Mouse (Mus musculus) frontal cortex, postnatal 14 days (tissue): ENCODE measurements at regions not wholly inside any gene's neighbourhood (a gene's known extent, or its start where the extent isn't known, plus 50 kb on each side); places are given as distances from the start of the nearest gene placed in this dataset.

ENCODE experiments used
- DNase-seq, 2 experiments: peaks; one replicate each; pipeline ENCODE4 v3.0.0; 2022; ENCODE audit warnings: low spot score in 2 of 2

GRCm38 (mm10) chr9:84673327-84673726 is 639.2 kb upstream of the Gm11114 start:
- DNase-seq, result no peak

- no peak for DNase-seq
Measured at GRCm38 (mm10) chr9:84678416-84678815, 634.2 kb upstream of the Gm11114 start.

DNA sequence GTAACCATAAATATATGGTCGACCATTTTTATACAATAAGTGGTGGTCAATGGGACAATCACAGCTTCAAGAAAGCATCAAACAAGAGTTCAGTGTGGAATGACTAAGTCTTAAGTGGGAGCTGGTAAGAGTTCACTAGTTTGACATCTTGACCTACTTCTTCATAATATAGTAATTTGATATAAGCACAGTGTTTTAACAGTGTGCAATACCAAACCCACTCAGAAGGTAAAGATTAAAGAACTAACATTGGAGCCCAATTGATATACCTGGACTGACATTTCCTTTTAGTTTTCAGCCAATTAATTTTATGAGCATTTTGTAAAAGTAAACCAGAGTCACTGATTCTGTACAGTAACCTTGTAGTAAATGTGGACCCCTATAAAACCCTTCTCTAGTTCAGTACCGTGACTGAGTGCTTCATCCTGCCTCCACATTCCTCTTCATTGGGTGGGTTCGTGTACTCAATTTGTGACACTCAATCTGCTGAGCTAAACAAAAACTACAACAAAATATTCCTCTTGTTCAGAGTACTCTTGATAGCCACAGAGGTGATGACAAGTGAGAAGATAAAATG is 593.9 kb upstream of the Gm11114 start:
- no peak for DNase-seq

GRCm38 (mm10) chr9:84719396-84719795 is 593.2 kb upstream of the Gm11114 start:
- no peak for DNase-seq

DNA sequence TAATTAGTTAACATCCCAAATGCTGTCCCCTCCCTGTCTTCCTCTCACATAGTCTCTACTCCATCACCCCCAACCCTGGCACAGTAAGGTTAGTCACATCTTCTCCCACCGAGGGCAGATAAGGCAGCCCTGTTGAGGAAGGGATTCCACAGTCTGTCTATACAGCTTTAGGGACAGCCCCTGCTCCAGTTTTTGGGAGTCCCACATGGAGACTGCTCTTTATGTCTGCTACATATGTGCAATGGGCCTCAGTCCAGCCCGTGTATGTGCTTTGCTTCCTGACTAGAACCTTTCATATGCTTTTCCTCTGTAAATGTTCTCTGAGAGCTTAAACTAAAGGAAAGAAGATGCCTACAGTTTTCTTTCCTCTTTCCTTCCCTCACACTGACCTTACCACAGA is 592.1 kb upstream of the Gm11114 start:
- DNase-seq, result no peak

DNA sequence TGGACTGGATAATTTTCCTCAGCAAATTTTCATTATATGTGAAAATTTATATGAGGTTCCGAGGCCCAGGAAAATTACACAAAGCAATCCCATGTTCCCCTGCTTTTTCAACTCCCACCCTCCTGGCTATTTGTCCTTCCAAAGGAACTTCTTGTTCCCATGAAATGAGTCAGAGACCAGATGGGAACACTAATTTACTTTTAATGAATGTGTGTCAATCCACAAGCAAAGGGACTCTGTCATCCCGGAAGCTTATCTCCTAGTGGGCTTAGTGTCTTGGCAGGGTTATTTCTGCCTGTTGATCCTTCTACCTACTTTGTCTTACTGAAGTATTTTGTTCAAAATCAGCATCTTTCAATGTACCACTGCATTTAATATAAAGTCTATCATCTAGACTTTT is 573.3 kb upstream of the Gm11114 start:
- no peak for DNase-seq

DNA sequence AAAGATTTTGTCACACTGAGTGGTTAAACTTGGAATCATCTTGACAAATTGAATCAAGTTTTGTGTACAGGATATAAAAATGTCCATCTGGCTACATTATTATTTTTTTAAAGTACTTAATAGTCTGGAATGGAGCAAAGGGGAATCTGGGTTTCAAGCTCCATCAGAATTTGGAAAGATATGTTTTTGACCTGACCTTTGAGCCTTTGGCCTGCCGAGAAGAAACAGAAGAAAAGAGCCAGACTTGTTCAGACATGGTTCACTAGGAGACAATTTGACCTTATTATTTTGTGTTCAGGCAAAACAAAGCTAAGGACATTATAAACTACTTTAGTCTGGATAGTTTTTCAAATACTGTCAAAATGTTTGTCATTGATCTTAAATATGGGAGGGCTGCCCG is 572.2 kb upstream of the Gm11114 start:
- DNase-seq, result no peak

DNA sequence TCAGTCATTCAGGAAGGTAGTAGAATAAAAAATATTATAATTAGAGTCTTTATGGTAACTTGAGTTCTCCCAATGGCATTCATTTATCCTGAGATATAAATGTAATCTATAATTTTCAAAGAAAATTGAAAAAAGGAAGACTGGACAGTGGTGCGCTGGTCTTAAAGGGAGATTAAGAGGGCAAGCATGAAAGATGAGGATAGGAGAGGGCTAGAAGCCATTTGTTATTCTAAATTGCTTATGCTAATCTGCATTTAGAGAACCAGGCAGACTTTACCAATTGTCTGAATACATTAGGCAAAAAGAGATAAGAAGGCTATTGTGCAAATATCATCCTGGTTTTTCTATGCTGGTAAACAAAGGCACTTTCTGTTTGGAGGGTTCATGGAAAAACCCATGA is 558.2 kb upstream of the Gm11114 start:
- no peak for DNase-seq

- no peak for DNase-seq
Measured at GRCm38 (mm10) chr9:84754828-84755227, 557.7 kb upstream of the Gm11114 start.

DNA sequence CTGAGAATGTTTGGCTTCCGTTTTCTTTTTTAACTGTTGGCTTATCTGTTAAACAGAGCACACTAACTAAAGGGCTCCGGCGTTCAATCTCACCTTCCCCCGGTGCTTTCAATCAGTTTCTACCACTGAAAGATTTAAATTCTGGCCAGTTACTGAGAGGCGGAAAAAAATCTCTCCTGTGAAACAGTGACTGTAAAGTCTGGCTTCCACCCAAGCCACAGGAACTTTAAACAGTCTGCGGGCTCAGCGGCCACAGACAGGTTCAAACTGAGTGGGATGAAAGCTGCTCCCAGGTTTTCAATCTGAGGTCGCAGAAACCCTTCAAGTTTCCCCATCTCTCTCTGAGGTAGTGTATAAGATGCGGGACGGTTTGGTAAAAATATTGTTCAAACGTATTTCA is 538.2 kb upstream of the Gm11114 start:
- DNase-seq, result no peak

- no peak for DNase-seq
Measured at GRCm38 (mm10) chr9:84775190-84775589, 537.4 kb upstream of the Gm11114 start.

GRCm38 (mm10) chr9:84779125-84779524 is 533.4 kb upstream of the Gm11114 start:
- DNase-seq, result no peak

DNA sequence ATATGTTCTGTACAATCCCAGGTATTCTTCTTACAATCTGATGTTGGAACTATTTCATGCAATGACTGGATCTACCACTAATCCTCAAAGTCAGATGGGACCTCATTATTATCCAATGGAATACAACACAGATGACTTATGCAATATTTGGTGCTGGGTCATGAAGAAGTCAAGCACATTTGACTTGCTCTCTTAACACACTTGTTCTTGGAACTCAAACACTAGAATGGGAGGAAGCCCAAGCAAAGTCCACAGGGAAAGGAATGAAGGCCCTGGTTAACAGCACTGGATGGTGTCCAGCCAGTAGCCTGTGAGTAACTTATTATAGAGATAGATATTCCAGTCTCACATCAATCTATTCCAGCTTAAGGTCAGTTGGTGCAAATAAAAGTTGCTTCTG is 486.8 kb upstream of the Gm11114 start:
- no peak for DNase-seq

- no peak for DNase-seq
Measured at GRCm38 (mm10) chr9:84828934-84829333, 483.6 kb upstream of the Gm11114 start.

DNA sequence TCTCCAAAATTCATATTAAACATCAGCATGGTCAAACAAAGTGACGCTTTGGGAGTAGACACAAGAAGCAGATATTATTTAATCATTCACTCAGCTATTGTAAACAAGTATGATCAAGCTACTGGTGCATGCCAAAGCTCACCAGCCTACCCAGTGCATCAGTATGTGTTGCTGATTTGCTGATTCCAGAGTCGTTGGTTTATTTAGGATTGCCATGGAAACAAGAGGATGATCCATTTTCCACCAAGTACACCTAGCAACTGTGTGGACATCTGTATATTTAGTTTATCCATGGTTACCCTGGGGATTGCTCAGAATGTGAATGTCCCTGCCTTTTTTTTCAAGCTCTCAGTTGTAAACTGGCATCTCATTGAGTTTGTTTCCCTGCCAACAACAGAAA is 481.9 kb upstream of the Gm11114 start:
- no peak for DNase-seq

DNA sequence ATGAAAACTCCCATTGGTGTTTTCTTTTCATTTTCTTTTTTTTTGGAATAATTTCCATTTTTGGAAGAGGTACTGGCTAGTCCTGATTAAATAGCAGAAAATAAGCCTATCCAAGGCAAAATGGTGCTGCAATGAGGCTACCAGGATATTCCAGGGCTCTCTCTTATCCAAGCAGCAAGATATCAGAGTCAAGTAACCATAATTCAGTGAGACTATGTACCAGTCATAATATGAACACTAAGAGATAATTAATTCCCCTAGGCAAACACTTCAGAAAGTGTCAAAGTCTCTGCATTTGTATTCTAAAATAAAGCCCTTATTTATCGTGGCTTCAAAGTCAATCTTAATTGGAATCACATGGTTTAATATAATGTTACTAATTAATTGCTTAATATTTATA is 475.1 kb upstream of the Gm11114 start:
- DNase-seq, result no peak

- DNase-seq, result no peak
Measured at GRCm38 (mm10) chr9:84844021-84844420, 468.6 kb upstream of the Gm11114 start.

DNA sequence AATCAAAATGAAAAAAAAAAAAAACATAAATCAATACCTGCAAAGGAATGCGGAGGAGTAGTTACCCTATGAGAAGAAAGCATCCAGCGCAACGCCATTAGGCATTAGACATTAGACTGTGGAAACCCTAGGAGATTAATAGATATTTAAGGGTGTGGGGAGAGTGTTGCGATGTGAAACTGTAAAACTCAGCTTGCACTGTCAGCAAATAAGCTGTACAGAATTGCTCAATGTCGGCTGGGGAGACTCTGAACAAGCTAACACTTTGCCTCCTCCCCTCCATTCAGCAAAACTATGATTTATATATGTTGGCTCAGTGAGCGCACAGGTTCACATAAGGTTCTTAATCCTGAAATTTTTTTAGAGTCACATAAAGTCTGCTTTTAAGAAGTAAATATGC is 451.0 kb upstream of the Gm11114 start:
- no peak for DNase-seq

GRCm38 (mm10) chr9:84863431-84863830 is 449.1 kb upstream of the Gm11114 start:
- no peak for DNase-seq

- DNase-seq, result no peak
Measured at GRCm38 (mm10) chr9:84894148-84894547, 418.4 kb upstream of the Gm11114 start.

- DNase-seq, result no peak
Measured at GRCm38 (mm10) chr9:84896073-84896472, 416.5 kb upstream of the Gm11114 start.

DNA sequence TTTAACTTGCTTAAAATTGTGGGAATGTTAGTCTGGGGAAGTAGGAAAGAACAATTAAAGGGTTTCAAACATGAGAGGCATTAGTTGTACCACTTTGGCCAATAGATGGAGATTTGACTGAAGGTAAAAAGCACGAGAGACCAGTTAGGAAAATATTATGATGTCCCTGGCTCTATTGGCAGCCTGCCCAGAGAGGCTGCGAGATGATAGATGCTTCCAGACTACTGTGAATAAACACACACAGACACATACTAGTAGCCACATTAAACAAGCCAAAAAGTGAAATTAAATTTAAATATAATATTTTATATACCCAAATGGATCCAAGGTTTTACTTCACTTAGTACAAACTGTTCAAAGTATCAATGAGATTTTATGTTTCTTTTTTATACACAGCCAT is 411.9 kb upstream of the Gm11114 start:
- DNase-seq, result no peak

DNA sequence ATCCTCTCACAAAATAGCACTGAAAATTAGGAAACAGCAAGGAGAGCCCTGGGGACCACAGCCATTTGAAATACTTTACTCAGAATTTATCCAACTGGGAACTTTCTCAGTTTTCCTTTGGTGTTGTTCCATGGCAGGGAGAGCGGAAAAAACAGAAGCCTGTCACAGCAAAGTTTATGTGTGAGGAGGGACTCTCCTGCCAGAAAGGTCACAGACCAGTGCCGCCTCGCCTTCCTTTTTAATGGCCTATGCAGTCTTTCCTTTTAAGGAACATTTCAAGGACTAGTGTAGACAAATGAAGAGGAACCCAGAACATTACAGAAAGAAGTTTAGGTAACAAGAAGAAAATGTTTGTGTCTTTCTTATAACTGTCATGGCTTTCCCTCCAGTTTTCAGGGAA is 406.3 kb upstream of the Gm11114 start:
- DNase-seq, result no peak

- DNase-seq, result no peak
Measured at GRCm38 (mm10) chr9:84913321-84913720, 399.3 kb upstream of the Gm11114 start.

- no peak for DNase-seq
Measured at GRCm38 (mm10) chr9:84922306-84922705, 390.3 kb upstream of the Gm11114 start.
